Mouse (Mus musculus) C2C12 (cell line): ENCODE data around the gene Rbpj.

Experiments
- CEBPB ChIP-seq: IDR thresholded peaks from one replicate; pipeline ENCODE4 v1.6.1; 2011; ENCODE audit warnings: low read depth, mild to moderate bottlenecking, control low read depth, moderate library complexity
- CTCF ChIP-seq: IDR thresholded peaks from one replicate; pipeline ENCODE4 v1.5.1; 2011; ENCODE audit not compliant: control insufficient read depth, insufficient read depth, insufficient read length
- MAX ChIP-seq: IDR thresholded peaks from one replicate; pipeline ENCODE4 v1.6.1; 2011; ENCODE audit warnings: mild to moderate bottlenecking, control low read depth

DNA sequence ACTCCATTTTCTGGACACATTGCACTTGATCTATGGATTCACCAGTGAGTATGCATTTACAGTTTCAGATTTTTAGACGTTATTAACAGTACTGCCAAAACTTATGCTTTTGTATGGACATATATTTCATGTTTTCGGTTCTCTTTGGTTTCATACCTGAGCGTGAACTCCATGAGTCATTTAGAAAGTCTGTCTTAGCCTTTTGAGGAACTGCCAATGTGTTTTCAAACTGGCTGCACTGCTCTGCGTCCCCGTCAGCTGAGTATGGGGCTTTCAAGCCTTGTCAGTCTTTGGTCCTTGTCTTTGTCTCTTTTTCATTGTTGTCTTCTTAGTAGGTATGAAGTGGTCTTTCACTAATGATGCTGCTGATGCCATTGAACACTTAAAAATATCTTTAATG lies 106.5 kb downstream of the Rbpj start:
- no peak for TF ChIP-seq CTCF
- TF ChIP-seq MAX: no peak
- no peak for TF ChIP-seq CEBPB
